Mouse (Mus musculus): ENCODE results near the gene Nt5c3b. TPM values are rescaled to one million over a fixed set of nuclear protein-coding genes. Genes with fewer than 3 reads are reported as not detected.

Nt5c3b gene
- polyA plus RNA-seq, 1 experiment from 2014 or later, result 69.6 TPM

- H3K9ac ChIP-seq (ENCODE audit: low read length), result no peak overlapping the region
- ATAC-seq (ENCODE audit: low FRiP score, low TSS enrichment) (no peak), DNase-seq (ENCODE audit: low spot score) (no peak)
- H3K4me2 ChIP-seq (replicated peaks; ENCODE audit: low read depth), result no peak overlapping the region
- H3K27ac ChIP-seq (replicated peaks), result no peak overlapping the region
- WGBS, result 89% methylated on average over 7 of the region's 7 CpGs
- H3K27me3 ChIP-seq (ENCODE audit: control insufficient read depth, insufficient read depth, low read length), result no peaks in the 10 kb centered on the region
- H3K9me3 ChIP-seq (ENCODE audit: control insufficient read depth, low read length), result no peaks in the 10 kb centered on the region
- H3K4me3 ChIP-seq (ENCODE audit: low read depth, low read length), result no peak overlapping the region
- TF ChIP-seq CTCF (IDR thresholded peaks at IDR 0.05; ENCODE audit: low read depth) (no peak), EP300 (optimal IDR thresholded peaks at IDR 0.05) (no peak)
- H3K4me1 ChIP-seq (replicated peaks; ENCODE audit: control insufficient read depth, insufficient read depth), result no peaks in the 10 kb centered on the region
- peaks cover 2% of the 10 kb centered on the region; the same call in 1 of the 2 replicates for H3K36me3 ChIP-seq (ENCODE audit: control insufficient read depth, insufficient read depth, low read length)
Measured at GRCm38 (mm10) chr11:100423836-100424235, 17.8 kb downstream of the Nt5c3b start.

- H3K4me1 ChIP-seq (replicated peaks; ENCODE audit: control insufficient read depth, insufficient read depth), result no peaks in the 10 kb centered on the region
- WGBS, result 80% methylated on average over 8 of the region's 8 CpGs
- no peaks in the 10 kb centered on the region for H3K9me3 ChIP-seq (ENCODE audit: control insufficient read depth, low read length)
- no peak for DNase-seq (ENCODE audit: low spot score)
- no peak overlapping the region for H3K9ac ChIP-seq (ENCODE audit: low read length)
- H3K27me3 ChIP-seq (ENCODE audit: control insufficient read depth, insufficient read depth, low read length), result no peaks in the 10 kb centered on the region
- H3K27ac ChIP-seq (replicated peaks), result no peak overlapping the region
- H3K4me2 ChIP-seq (replicated peaks; ENCODE audit: low read depth), result no peak overlapping the region
- no peak overlapping the region for H3K4me3 ChIP-seq (ENCODE audit: low read depth, low read length)
- peaks cover 2% of the 10 kb centered on the region; the same call in 1 of the 2 replicates for H3K36me3 ChIP-seq (ENCODE audit: control insufficient read depth, insufficient read depth, low read length)
- no peak for ATAC-seq (ENCODE audit: low FRiP score, low TSS enrichment)
- no peak for TF ChIP-seq CTCF (IDR thresholded peaks at IDR 0.05; ENCODE audit: low read depth)
- no peak for TF ChIP-seq EP300 (optimal IDR thresholded peaks at IDR 0.05)
Measured at GRCm38 (mm10) chr11:100421537-100421936, 20.1 kb downstream of the Nt5c3b start.

GRCm38 (mm10) chr11:100414914-100415822, 26.4 kb downstream of the Nt5c3b start, which contains the start of gene Fkbp10:
Gene Fkbp10, plus strand, starts transcription at chr11:100415697.
- TF ChIP-seq CTCF (IDR thresholded peaks at IDR 0.05; ENCODE audit: low read depth) (no peak; the same call in none of the 2 replicates), EP300 (optimal IDR thresholded peaks at IDR 0.05) (peak; percentile 54)
- no peaks in the 10 kb centered on the region for H3K27me3 ChIP-seq (ENCODE audit: control insufficient read depth, insufficient read depth, low read length)
- H3K4me3 ChIP-seq (ENCODE audit: low read depth, low read length), result peak within 1 kb of the TSS; percentile 71
- no peaks in the 10 kb centered on the region for H3K36me3 ChIP-seq (ENCODE audit: control insufficient read depth, insufficient read depth, low read length)
- peak within 1 kb of the TSS; percentile 79 for H3K4me2 ChIP-seq (replicated peaks; ENCODE audit: low read depth)
- DNase-seq (ENCODE audit: low spot score) (peak; percentile 62), ATAC-seq (ENCODE audit: low FRiP score, low TSS enrichment) (peak; percentile 33)
- peaks cover 7% of the 10 kb centered on the region; the same call in 1 of the 2 replicates for H3K4me1 ChIP-seq (replicated peaks; ENCODE audit: control insufficient read depth, insufficient read depth)
- H3K9me3 ChIP-seq (ENCODE audit: control insufficient read depth, low read length), result no peaks in the 10 kb centered on the region
- peak within 1 kb of the TSS; percentile 94 for H3K27ac ChIP-seq (replicated peaks)
- under 1% methylated on average over 29 of the region's 31 CpGs for whole genome bisulfite sequencing
- peak within 1 kb of the TSS; percentile 83 for H3K9ac ChIP-seq (ENCODE audit: low read length)

GRCm38 (mm10) chr11:100414021-100414913, 27.3 kb downstream of the Nt5c3b start, which contains the start of gene P3h4:
Gene P3h4, minus strand, starts transcription at chr11:100414836.
- Histone ChIP-seq H3K4me1 (replicated peaks; ENCODE audit: control insufficient read depth, insufficient read depth) (peaks cover 7% of the 10 kb centered on the region; the same call in 1 of the 2 replicates), H3K9ac (ENCODE audit: low read length) (peak within 1 kb of the TSS; percentile 83), H3K27me3 (ENCODE audit: control insufficient read depth, insufficient read depth, low read length) (no peaks in the 10 kb centered on the region), H3K27ac (replicated peaks) (peak within 1 kb of the TSS; percentile 94), H3K9me3 (ENCODE audit: control insufficient read depth, low read length) (no peaks in the 10 kb centered on the region), H3K36me3 (ENCODE audit: control insufficient read depth, insufficient read depth, low read length) (no peaks in the 10 kb centered on the region), H3K4me3 (ENCODE audit: low read depth, low read length) (peak within 1 kb of the TSS; percentile 71), H3K4me2 (replicated peaks; ENCODE audit: low read depth) (peak within 1 kb of the TSS; percentile 79)
- TF ChIP-seq EP300 (optimal IDR thresholded peaks at IDR 0.05) (no peak), CTCF (IDR thresholded peaks at IDR 0.05; ENCODE audit: low read depth) (peak; percentile 81)
- DNase-seq (ENCODE audit: low spot score) (peak; percentile 91), ATAC-seq (ENCODE audit: low FRiP score, low TSS enrichment) (peak; percentile 90)
- WGBS, result 1% methylated on average over 86 of the region's 93 CpGs

- peaks cover 7% of the 10 kb centered on the region; the same call in 1 of the 2 replicates for H3K4me1 ChIP-seq (replicated peaks; ENCODE audit: control insufficient read depth, insufficient read depth)
Measured at GRCm38 (mm10) chr11:100413541-100413940, 28.1 kb downstream of the Nt5c3b start.

More at GRCm38 (mm10) chr11:100413541-100413940, 28.1 kb downstream of the Nt5c3b start:
- peak overlapping the region; percentile 71 for H3K4me3 ChIP-seq (ENCODE audit: low read depth, low read length)
- 59% methylated on average over 11 of the region's 11 CpGs for WGBS
- no peaks in the 10 kb centered on the region for H3K9me3 ChIP-seq (ENCODE audit: control insufficient read depth, low read length)
- H3K27me3 ChIP-seq (ENCODE audit: control insufficient read depth, insufficient read depth, low read length), result no peaks in the 10 kb centered on the region
- TF ChIP-seq EP300 (optimal IDR thresholded peaks at IDR 0.05) (no peak), CTCF (IDR thresholded peaks at IDR 0.05; ENCODE audit: low read depth) (no peak)
- DNase-seq (ENCODE audit: low spot score) (no peak), ATAC-seq (ENCODE audit: low FRiP score, low TSS enrichment) (no peak)
- H3K27ac ChIP-seq (replicated peaks), result peak overlapping the region; percentile 94
- H3K4me2 ChIP-seq (replicated peaks; ENCODE audit: low read depth), result peak overlapping the region; percentile 79
- H3K9ac ChIP-seq (ENCODE audit: low read length), result peak overlapping the region; percentile 83
- H3K36me3 ChIP-seq (ENCODE audit: control insufficient read depth, insufficient read depth, low read length), result no peaks in the 10 kb centered on the region; the same call in 1 of the 2 replicates
